Mouse (Mus musculus) liver, embryonic 15.5 days (tissue): ENCODE results near the gene Barhl1. TPM values are rescaled to one million over a fixed set of nuclear protein-coding genes. Genes with fewer than 3 reads are reported as not detected.

ENCODE experiments used
- ATAC-seq: fragments of 200-750 bp; cut with Nextera tagmentation; 2 replicates; pipeline ENCODE4 v1.8.0; 2017; ENCODE audit warnings: moderate number of reproducible peaks, mild to moderate bottlenecking, moderate library complexity; ENCODE audit not compliant: insufficient read depth
- H3K27ac ChIP-seq: fragments of 300-500 bp; sonication (generic); replicated peaks from 2 replicates; pipeline ENCODE4 v1.5.1; 2015; ENCODE audit warnings: mild to moderate bottlenecking, inconsistent platforms
- H3K27me3 ChIP-seq: fragments of 300-500 bp; sonication (generic); 2 replicates; pipeline ENCODE4 v1.6.1; 2015; ENCODE audit warnings: mild to moderate bottlenecking, inconsistent platforms
- H3K36me3 ChIP-seq: fragments of 300-500 bp; sonication (generic); replicated peaks from 2 replicates; pipeline ENCODE4 v1.6.1; 2015; ENCODE audit warnings: moderate library complexity, mild to moderate bottlenecking, inconsistent platforms
- H3K4me1 ChIP-seq: fragments of 300-500 bp; sonication (generic); replicated peaks from 2 replicates; pipeline ENCODE4 v1.6.1; 2015; ENCODE audit warnings: inconsistent platforms
- H3K4me2 ChIP-seq: fragments of 300-500 bp; sonication (generic); 2 replicates; pipeline ENCODE4 v1.6.1; 2015; ENCODE audit warnings: moderate library complexity, mild to moderate bottlenecking, inconsistent platforms
- H3K4me3 ChIP-seq: fragments of 300-500 bp; sonication (generic); replicated peaks from 2 replicates; pipeline ENCODE4 v1.5.1; 2015; ENCODE audit warnings: mild to moderate bottlenecking, inconsistent platforms
- H3K9ac ChIP-seq: fragments of 300-500 bp; sonication (generic); 2 replicates; pipeline ENCODE4 v1.6.1; 2015; ENCODE audit warnings: moderate library complexity, mild to moderate bottlenecking, inconsistent platforms
- H3K9me3 ChIP-seq: fragments of 300-500 bp; sonication (generic); replicated peaks from 2 replicates; pipeline ENCODE4 v1.6.1; 2016; ENCODE audit warnings: inconsistent platforms
- WGBS: fragments of 180-500 bp; shearing (Covaris S2); methylation state at CpG from one replicate; pipeline ENCODE4 v1.1.7; 2015; ENCODE audit warnings: mixed read lengths; ENCODE audit not compliant: insufficient replicate concordance; 5-methylcytosine and 5-hydroxymethylcytosine counted together
- polyA plus RNA-seq: library from polyadenylated mRNA; unstranded; fragments of >200 nt; fragmentation: Nextera tagmentation; extraction: Ambion mirVana; gene quantifications from 2 replicates; pipeline ENCODE4 v1.2.1, GENCODE M21; 2015

Gene Barhl1
- not detected in 2 replicates for polyA plus RNA-seq

- no peaks in the 10 kb centered on the region for H3K36me3 ChIP-seq
- H3K9me3 ChIP-seq = no peaks in the 10 kb centered on the region
- no peak within 1 kb of the TSS for H3K4me3 ChIP-seq
- H3K9ac ChIP-seq = no peak within 1 kb of the TSS
- no peak for ATAC-seq
- H3K4me2 ChIP-seq = peak within 1 kb of the TSS; percentile 32; the same call in 1 of the 2 replicates
- H3K27me3 ChIP-seq = peaks cover 100% of the 10 kb centered on the region
- H3K4me1 ChIP-seq = peaks cover 7% of the 10 kb centered on the region; the same call in 1 of the 2 replicates
- H3K27ac ChIP-seq = no peak within 1 kb of the TSS
- WGBS = under 1% methylated on average over 18 of the region's 18 CpGs
These were observed at the start of gene Barhl1 for GRCm38 (mm10) chr2:28916513-28916865. TSS of gene Barhl1 (minus strand) at chr2:28916668.

- H3K4me2 ChIP-seq = no peak overlapping the region
- H3K36me3 ChIP-seq = no peaks in the 10 kb centered on the region
- H3K9me3 ChIP-seq = no peaks in the 10 kb centered on the region
- no peaks in the 10 kb centered on the region for H3K27me3 ChIP-seq
- no peak overlapping the region for H3K4me3 ChIP-seq
- 51% methylated on average over 6 of the region's 6 CpGs for WGBS
- no peaks in the 10 kb centered on the region for H3K4me1 ChIP-seq
- ATAC-seq = no peak
- no peak overlapping the region for H3K9ac ChIP-seq
- H3K27ac ChIP-seq = no peak overlapping the region
These were observed 47.1 kb upstream of the Barhl1 start for GRCm38 (mm10) chr2:28963565-28963964.

- 60% methylated on average over 5 of the region's 5 CpGs for WGBS
- H3K27me3 ChIP-seq = no peaks in the 10 kb centered on the region
These were observed 45.2 kb upstream of the Barhl1 start for GRCm38 (mm10) chr2:28961636-28962035.

GRCm38 (mm10) chr2:28961024-28961585 lies 44.6 kb upstream of the Barhl1 start:
- Histone ChIP-seq H3K9ac (no peak overlapping the region), H3K4me3 (no peak overlapping the region), H3K36me3 (no peaks in the 10 kb centered on the region), H3K27me3 (no peaks in the 10 kb centered on the region), H3K9me3 (no peaks in the 10 kb centered on the region), H3K27ac (no peak overlapping the region), H3K4me1 (no peaks in the 10 kb centered on the region), H3K4me2 (no peak overlapping the region)
- no peak for ATAC-seq
- WGBS = 65% methylated on average over 15 of the region's 15 CpGs

More at GRCm38 (mm10) chr2:28961636-28962035, 45.2 kb upstream of the Barhl1 start:
- Histone ChIP-seq H3K9me3 (no peaks in the 10 kb centered on the region), H3K4me2 (no peak overlapping the region), H3K4me3 (no peak overlapping the region), H3K27ac (no peak overlapping the region), H3K9ac (no peak overlapping the region), H3K4me1 (no peaks in the 10 kb centered on the region), H3K36me3 (no peaks in the 10 kb centered on the region)
- no peak for ATAC-seq

GRCm38 (mm10) chr2:28956874-28957273 lies 40.4 kb upstream of the Barhl1 start:
- Histone ChIP-seq H3K4me2 (no peak overlapping the region), H3K27ac (no peak overlapping the region), H3K4me1 (no peaks in the 10 kb centered on the region), H3K36me3 (no peaks in the 10 kb centered on the region), H3K9ac (no peak overlapping the region), H3K27me3 (no peaks in the 10 kb centered on the region), H3K9me3 (no peaks in the 10 kb centered on the region), H3K4me3 (no peak overlapping the region)
- no peak for ATAC-seq
- 67% methylated on average over 4 of the region's 4 CpGs for WGBS

GRCm38 (mm10) chr2:28954595-28954994 lies 38.1 kb upstream of the Barhl1 start:
- Histone ChIP-seq H3K27ac (no peak overlapping the region), H3K36me3 (no peaks in the 10 kb centered on the region)
- WGBS = 74% methylated on average over 9 of the region's 9 CpGs

GRCm38 (mm10) chr2:28952981-28953380 lies 36.5 kb upstream of the Barhl1 start:
- Histone ChIP-seq H3K4me3 (no peak overlapping the region), H3K9ac (no peak overlapping the region), H3K27me3 (no peaks in the 10 kb centered on the region), H3K4me1 (no peaks in the 10 kb centered on the region), H3K9me3 (no peaks in the 10 kb centered on the region), H3K4me2 (no peak overlapping the region), H3K27ac (no peak overlapping the region), H3K36me3 (no peaks in the 10 kb centered on the region)
- WGBS = 54% methylated on average over 8 of the region's 8 CpGs
- ATAC-seq = no peak

More at GRCm38 (mm10) chr2:28954595-28954994, 38.1 kb upstream of the Barhl1 start:
- Histone ChIP-seq H3K9ac (no peak overlapping the region), H3K27me3 (no peaks in the 10 kb centered on the region), H3K9me3 (no peaks in the 10 kb centered on the region), H3K4me1 (no peaks in the 10 kb centered on the region), H3K4me2 (no peak overlapping the region), H3K4me3 (no peak overlapping the region)
- ATAC-seq = no peak

- no peaks in the 10 kb centered on the region for H3K27me3 ChIP-seq
- ATAC-seq = no peak
- no peaks in the 10 kb centered on the region for H3K36me3 ChIP-seq
- H3K9ac ChIP-seq = no peak overlapping the region
- no peak overlapping the region for H3K4me3 ChIP-seq
- no peak overlapping the region for H3K27ac ChIP-seq
- H3K4me2 ChIP-seq = no peak overlapping the region
- WGBS = 52% methylated on average over 3 of the region's 3 CpGs
- no peaks in the 10 kb centered on the region for H3K9me3 ChIP-seq
- no peaks in the 10 kb centered on the region for H3K4me1 ChIP-seq
These were observed 29.8 kb upstream of the Barhl1 start for GRCm38 (mm10) chr2:28946312-28946711.

- no peaks in the 10 kb centered on the region for H3K27me3 ChIP-seq
- no peaks in the 10 kb centered on the region for H3K4me1 ChIP-seq
- H3K27ac ChIP-seq = no peak overlapping the region
- H3K9me3 ChIP-seq = no peaks in the 10 kb centered on the region
- WGBS = 54% methylated on average over 6 of the region's 6 CpGs
- no peak overlapping the region for H3K9ac ChIP-seq
- H3K4me3 ChIP-seq = no peak overlapping the region
- no peak for ATAC-seq
- no peak overlapping the region for H3K4me2 ChIP-seq
- H3K36me3 ChIP-seq = no peaks in the 10 kb centered on the region
These were observed 28.9 kb upstream of the Barhl1 start for GRCm38 (mm10) chr2:28945388-28945787.

GRCm38 (mm10) chr2:28943666-28944516 lies 27.4 kb upstream of the Barhl1 start:
- WGBS = 60% methylated on average over 30 of the region's 30 CpGs
- Histone ChIP-seq H3K4me1 (no peaks in the 10 kb centered on the region), H3K9ac (no peak overlapping the region), H3K9me3 (no peaks in the 10 kb centered on the region), H3K27me3 (no peaks in the 10 kb centered on the region), H3K4me2 (no peak overlapping the region), H3K36me3 (no peaks in the 10 kb centered on the region), H3K4me3 (no peak overlapping the region), H3K27ac (no peak overlapping the region)
- no peak for ATAC-seq

GRCm38 (mm10) chr2:28938997-28939396 lies 22.5 kb upstream of the Barhl1 start:
- no peak overlapping the region for H3K4me2 ChIP-seq
- H3K36me3 ChIP-seq = no peaks in the 10 kb centered on the region
- H3K4me1 ChIP-seq = no peaks in the 10 kb centered on the region
- WGBS = 31% methylated on average over 7 of the region's 7 CpGs
- H3K9ac ChIP-seq = no peak overlapping the region
- H3K27me3 ChIP-seq = no peaks in the 10 kb centered on the region
- no peaks in the 10 kb centered on the region for H3K9me3 ChIP-seq
- no peak overlapping the region for H3K27ac ChIP-seq
- H3K4me3 ChIP-seq = no peak overlapping the region
- no peak for ATAC-seq
